Mouse (Mus musculus) bone marrow, adult 2 months (tissue): ENCODE data around the gene Moxd1. TPM values are rescaled to one million over a fixed set of nuclear protein-coding genes. Genes with fewer than 3 reads are reported as not detected.

Source experiments
- H3K27ac ChIP-seq: fragments of 200-500 bp; 2 replicates; pipeline ENCODE4 v1.5.1; 2012; ENCODE audit warnings: low read depth, mild to moderate bottlenecking, control low read depth, inconsistent platforms, low read length; ENCODE audit not compliant: control insufficient read depth, poor library complexity, insufficient read depth
- H3K4me1 ChIP-seq: fragments of 200-500 bp; 2 replicates; pipeline ENCODE4 v1.6.1; 2011; ENCODE audit warnings: low read length; ENCODE audit not compliant: control insufficient read depth, insufficient read depth
- H3K4me3 ChIP-seq: fragments of 200-500 bp; replicated peaks from 2 replicates; pipeline ENCODE3; 2011; ENCODE audit warnings: mild to moderate bottlenecking, low read depth, low read length, control low read depth; ENCODE audit not compliant: control insufficient read depth
- CTCF ChIP-seq: fragments of 200-500 bp; IDR thresholded peaks from 2 replicates; pipeline ENCODE4 v1.5.1; 2011; ENCODE audit warnings: low read length, control low read depth; ENCODE audit not compliant: control insufficient read depth, insufficient read depth
- POLR2A ChIP-seq: fragments of 200-500 bp; IDR thresholded peaks from 2 replicates; pipeline ENCODE4 v1.6.1; 2011; ENCODE audit warnings: low read depth, mild to moderate bottlenecking, control low read depth, low read length, borderline replicate concordance; ENCODE audit not compliant: control insufficient read depth
- WGBS: fragments of 180-500 bp; shearing (Covaris S2); methylation state at CpG from one replicate; pipeline ENCODE4 v1.1.7; 2018; 5-methylcytosine and 5-hydroxymethylcytosine counted together
- polyA plus RNA-seq: library from polyadenylated mRNA; stranded (reverse); fragments of >200 nt; gene quantifications from 2 replicates; pipeline ENCODE4 v1.2.4, GENCODE M21; 2011; ENCODE audit warnings: low replicate concordance; ENCODE audit not compliant: missing spikeins, insufficient read depth, insufficient read length

Gene Moxd1
- polyA plus RNA-seq, 1 experiment: not detected

DNA sequence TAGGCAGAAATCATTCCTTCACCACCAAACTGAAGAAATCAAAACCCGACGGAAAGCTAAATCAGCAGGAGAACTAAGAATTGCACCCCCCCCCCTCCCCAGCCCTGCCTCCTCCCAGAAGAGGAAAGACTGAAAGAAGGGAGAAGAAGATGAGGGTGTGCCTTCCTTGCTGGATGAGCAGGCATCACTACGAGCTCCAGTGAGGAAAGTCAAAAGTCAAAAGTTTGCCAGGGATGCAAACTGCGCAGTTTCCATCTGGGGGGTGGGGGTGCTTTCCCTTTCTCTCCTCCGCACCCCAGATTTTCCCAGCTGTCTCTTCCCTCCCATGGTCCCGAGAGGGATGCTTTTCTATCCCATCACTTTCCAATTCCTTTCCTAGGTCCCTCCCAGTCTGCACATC lies 406 bp upstream of the Moxd1 start:
- Histone ChIP-seq H3K27ac (no peak overlapping the region), H3K4me3 (no peak overlapping the region), H3K4me1 (no peaks in the 10 kb centered on the region)
- WGBS: 28% methylated on average over 6 of the region's 6 CpGs
- TF ChIP-seq CTCF: no peak

DNA sequence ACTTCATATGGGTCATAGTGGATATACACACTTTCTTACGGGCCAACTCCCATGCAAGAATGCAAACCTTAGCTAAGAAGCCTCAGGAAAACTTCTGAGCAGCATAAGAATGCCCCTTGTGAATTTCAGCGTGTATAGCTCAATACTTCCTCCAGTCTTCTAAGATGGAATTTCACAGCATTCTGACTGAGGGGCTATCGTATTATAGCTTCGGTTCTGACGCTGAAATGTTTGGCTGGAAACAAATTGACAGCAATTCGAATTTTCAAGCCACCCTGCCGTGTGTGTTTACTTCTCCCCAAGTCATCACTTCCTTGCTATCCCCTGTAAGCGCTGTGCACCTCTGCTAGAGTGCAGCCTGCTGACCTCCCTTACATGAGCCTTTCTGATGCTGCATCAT lies 1.3 kb downstream of the Moxd1 start:
- Histone ChIP-seq H3K27ac (no peak overlapping the region), H3K4me1 (no peaks in the 10 kb centered on the region), H3K4me3 (no peak overlapping the region)
- no peak for TF ChIP-seq POLR2A
- TF ChIP-seq CTCF: no peak
- 47% methylated on average over 8 of the region's 8 CpGs for WGBS

DNA sequence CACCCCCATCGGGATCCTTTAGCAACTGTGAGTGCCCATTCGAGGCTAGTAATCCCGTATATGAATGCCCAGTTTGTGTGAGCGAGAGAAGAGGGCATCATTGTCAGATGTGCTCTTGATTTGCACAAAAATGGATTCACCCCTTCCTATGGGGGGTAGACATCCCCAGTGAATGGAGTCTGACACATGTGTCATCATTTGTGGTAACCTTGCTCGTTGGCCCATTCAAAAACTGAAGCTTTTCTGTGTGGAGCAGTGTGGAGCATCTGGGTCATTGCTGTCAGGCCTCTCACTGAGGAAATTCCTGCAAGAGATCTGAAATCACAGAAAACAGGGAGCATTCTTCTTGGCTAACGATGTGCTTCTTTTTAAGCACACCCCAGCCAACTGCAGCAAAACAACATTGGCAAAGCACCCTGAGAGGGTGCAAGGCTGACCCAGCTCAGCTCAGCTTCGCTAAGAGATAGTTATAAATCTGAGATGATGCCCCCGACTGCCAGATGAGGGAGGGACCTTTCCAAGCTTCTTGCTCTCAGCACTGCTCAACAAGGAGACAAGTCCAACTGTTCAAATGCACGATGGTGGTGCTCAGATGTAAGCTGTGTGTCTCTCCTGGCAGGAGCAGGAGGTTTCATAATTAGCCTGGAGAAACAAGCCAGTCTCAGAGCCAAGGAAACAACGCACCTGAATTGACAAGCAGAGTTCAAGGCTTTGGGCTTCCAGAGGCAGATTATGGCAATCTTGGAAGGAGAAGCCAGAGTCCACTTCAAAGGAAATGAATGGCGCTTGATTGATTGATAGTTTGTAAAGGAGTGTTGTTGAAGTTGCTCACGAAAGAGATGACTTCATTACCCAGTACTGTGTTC lies 5.2 kb downstream of the Moxd1 start:
- 71% methylated on average over 12 of the region's 12 CpGs for WGBS
- Histone ChIP-seq H3K27ac (no peak overlapping the region), H3K4me3 (no peak overlapping the region), H3K4me1 (no peaks in the 10 kb centered on the region)
- no peak for TF ChIP-seq POLR2A
- TF ChIP-seq CTCF: no peak

DNA sequence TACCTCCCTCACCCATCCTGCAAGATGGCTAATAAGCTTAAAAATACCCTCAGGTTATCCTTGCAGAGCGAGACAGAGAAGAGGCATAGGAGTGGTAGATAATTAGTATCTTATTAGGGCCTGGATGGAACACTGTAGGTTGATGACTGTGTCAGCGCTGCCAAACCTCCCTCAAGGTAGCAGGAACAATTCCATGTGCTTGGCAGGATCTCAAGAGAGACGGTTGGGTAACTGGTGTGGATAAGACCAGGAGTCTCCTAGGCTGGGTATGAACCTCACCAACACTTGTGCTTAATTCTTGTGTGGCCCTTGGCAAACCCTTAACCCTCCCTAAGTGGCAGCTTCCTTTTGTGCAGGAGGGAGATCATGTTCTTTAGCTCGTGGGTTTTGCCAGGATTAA lies 9.0 kb downstream of the Moxd1 start:
- H3K4me1 ChIP-seq: no peaks in the 10 kb centered on the region
- H3K4me3 ChIP-seq: no peak overlapping the region
- 72% methylated on average over 4 of the region's 4 CpGs for WGBS
- TF ChIP-seq POLR2A (no peak), CTCF (no peak)
- no peak overlapping the region for H3K27ac ChIP-seq

- TF ChIP-seq POLR2A (no peak), CTCF (no peak)
- 44% methylated on average over 23 of the region's 23 CpGs for WGBS
- H3K4me1 ChIP-seq: no peaks in the 10 kb centered on the region
- H3K27ac ChIP-seq: no peak overlapping the region
- H3K4me3 ChIP-seq: no peak overlapping the region
Observed at GRCm38 (mm10) chr10:24235426-24236283, 12.3 kb downstream of the Moxd1 start.

- H3K27ac ChIP-seq: no peak overlapping the region
- H3K4me3 ChIP-seq: no peak overlapping the region
- no peaks in the 10 kb centered on the region for H3K4me1 ChIP-seq
- WGBS: 77% methylated on average over 4 of the region's 4 CpGs
- TF ChIP-seq POLR2A (no peak), CTCF (no peak)
Observed at GRCm38 (mm10) chr10:24246815-24247214, 23.5 kb downstream of the Moxd1 start.

DNA sequence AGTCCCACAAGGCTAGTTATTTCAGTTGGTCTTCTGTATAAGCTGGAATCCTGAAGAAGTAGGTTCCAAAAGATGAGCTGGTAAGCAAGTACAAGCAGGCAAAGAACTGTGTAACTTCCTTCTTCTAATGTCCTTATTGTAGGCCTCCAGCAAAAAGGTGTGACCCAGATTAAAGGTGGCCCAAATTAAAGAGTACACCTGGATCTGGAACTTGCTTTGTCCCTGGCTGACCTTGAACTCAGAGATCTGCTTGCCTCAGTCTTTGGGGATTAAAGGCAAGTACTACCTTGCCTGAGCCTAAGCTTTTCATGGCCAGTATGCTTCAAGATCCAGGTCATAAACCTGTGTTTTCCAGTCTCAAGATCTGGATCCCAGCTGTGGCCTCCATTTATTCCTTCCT lies 24.8 kb downstream of the Moxd1 start:
- Histone ChIP-seq H3K4me1 (no peaks in the 10 kb centered on the region), H3K27ac (no peak overlapping the region)
- TF ChIP-seq POLR2A (no peak), CTCF (no peak)

GRCm38 (mm10) chr10:24251631-24252030 lies 28.3 kb downstream of the Moxd1 start:
- Histone ChIP-seq H3K27ac (no peak overlapping the region), H3K4me1 (no peaks in the 10 kb centered on the region), H3K4me3 (no peak overlapping the region)
- no peak for TF ChIP-seq POLR2A
- TF ChIP-seq CTCF: no peak

More for the DNA sequence above, 24.8 kb downstream of the Moxd1 start:
- H3K4me3 ChIP-seq: no peak overlapping the region

- H3K4me3 ChIP-seq: no peak overlapping the region
- TF ChIP-seq POLR2A (no peak), CTCF (no peak)
- H3K4me1 ChIP-seq: no peaks in the 10 kb centered on the region
- H3K27ac ChIP-seq: no peak overlapping the region
- WGBS: 61% methylated on average over 7 of the region's 7 CpGs
Observed at GRCm38 (mm10) chr10:24258150-24258549, 34.8 kb downstream of the Moxd1 start.
